Mouse (Mus musculus) kidney, adult 8-10 months (tissue): ENCODE measurements at regions not wholly inside any gene's neighbourhood (a gene's known extent, or its start where the extent isn't known, plus 50 kb on each side); places are given as distances from the start of the nearest gene placed in this dataset.

Experiments used
- DNase-seq, 2 experiments: peaks; one replicate each; pipeline ENCODE4 v3.0.0; 2022

DNA sequence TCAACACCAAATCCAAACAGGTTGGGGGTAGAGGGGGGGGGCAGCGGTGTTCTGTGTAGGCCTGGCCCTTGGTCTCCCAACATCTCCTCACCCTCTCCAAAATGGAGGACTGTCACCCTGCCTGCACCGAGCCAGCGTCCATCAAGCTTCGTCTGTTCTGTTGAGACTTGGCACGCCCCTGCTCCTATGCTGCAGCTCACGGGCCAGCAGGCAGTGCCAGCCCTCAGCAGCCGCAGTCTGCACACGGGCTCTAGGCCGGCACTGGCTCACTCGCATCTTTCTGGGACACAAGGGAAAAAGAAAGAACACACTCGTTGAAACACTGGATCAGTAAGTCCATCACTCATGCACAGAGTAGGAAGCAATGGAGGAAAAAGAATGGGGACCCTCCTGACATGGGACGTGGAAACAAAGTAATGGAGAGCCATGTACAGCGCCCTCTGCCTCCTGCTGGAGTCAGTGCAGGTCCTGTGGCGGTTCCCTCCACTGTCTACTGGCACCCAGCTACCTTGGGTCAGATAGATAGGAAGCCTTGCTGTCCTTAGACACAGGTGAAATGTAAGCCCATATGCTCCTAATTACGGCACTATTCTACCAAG is 109.0 kb upstream of the 1700016C15Rik start:
- no peak for DNase-seq

DNA sequence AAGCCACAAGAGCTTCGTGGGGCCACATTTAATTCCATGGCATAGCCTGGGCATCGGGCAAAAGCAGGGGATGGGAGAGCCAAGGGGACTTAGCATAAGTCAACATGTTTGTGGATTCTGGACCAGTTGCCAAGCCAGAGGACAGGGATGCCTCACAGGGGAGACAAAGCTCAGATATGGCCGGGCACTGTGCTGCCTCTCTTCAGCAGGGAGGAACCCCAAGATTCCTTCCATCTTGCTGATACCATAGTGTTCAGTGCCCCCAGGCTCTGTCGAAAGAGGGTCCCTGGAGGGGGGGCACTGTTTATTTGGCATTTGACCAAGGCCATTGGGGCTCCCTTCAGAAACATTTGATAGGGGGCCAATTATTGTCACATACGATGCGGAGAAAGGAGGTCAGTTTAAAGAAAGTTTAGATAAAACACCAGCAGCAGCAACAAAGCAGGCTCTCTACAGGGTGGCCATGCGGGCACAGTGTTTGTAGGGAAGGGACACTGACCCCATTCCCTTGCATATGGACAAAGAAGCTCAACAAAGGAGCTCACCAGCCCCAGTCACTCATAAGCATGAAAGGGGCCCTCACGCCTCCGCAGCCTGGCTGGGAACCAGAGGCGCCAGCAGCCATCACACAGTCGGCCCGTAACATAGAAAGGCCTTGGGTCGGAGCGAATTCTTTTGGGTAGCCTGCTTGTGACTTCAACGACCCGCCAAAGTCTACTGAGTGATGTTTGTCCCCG is 107.6 kb upstream of the 1700016C15Rik start:
- DNase-seq, result no peak

DNA sequence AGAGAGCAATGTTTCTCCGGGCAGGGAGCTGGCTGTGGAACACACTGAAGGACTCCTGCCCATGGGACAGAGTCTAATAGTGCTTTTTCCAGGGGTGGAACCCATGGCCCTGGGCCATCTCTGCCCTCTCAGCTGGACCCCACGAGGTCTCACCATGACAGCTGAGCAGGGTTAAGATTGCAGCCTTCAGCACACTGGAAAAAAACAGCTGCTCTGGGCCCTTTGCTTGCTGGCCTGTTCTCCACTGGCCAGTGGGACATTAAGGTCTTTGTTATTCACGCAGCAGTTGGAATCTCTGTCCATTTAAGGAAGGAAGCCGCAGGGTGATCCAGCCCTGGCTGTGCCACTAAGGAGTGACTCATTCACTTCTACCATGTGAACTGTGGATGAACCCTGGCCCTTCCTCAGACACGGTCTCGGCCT is 106.3 kb upstream of the 1700016C15Rik start:
- DNase-seq, result peak; percentile 79 to 80

DNA sequence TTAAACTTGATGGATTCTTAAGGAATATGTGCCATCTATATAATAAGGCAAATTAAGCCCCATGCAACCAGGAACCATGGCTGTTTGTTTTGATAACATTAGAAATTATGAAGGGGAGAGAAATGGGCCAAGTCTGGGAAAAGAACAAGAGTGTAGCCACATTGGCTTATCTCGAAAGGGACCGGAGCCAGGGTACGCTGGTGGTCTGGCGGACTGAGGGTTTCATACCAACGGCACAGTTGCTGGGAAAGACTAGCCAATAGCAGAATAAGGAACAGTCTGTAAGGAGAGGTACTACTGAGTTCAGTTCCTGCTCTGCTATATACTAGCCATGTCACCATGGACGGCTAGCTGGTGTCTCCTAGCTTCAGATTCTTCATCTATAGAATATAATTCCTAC is 105.9 kb upstream of the 1700016C15Rik start:
- no peak for DNase-seq

DNA sequence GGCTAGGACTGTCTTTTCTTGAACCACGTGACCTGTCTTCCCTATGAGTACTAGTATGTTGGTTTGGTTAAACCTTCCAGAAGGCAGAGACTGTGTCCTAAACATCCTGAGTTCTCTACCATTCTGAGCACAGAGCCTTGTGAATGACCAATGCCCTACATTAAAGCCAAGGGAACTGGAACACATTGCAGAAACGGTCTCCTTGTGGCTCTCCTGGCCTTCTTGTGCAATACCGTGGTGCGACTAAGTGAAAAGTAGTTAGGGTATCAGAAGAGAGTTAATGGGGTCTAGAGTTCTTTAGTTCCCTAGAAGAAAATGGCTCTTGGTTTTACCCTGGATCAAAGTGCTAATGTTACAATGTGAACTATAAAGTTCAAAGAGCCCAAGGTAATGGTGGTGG is 101.8 kb upstream of the 1700016C15Rik start:
- no peak for DNase-seq

DNA sequence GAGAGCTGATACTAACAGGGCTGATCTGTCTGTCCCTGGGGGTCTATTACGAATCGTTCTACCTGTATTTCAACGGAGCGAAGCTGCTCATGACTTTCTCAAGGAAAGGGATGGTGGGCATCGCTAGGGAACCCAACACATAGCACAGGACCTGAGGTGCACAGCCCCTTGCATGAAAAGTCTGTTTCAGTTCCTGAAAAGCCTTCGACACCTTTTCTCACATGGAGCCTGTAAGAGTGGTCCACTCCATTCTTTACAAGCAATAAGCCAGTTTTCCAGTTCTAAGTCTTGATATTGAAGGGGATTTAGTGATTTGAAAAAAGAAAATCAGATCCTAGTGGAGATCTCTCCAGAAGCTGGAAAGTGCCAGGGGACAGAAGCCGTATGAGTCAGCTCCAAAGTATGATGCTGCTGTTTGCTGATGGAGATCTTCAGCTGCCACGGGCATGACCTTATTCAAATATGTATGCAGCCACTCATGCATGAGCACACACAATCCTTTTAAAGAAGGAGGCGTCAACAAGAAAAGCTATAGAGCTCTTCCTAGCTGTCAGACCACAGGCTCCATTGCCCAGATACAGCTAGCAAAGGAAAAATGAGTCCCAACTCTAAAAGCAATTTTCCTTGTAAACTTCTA is 95.5 kb upstream of the 1700016C15Rik start:
- DNase-seq, result no peak

DNA sequence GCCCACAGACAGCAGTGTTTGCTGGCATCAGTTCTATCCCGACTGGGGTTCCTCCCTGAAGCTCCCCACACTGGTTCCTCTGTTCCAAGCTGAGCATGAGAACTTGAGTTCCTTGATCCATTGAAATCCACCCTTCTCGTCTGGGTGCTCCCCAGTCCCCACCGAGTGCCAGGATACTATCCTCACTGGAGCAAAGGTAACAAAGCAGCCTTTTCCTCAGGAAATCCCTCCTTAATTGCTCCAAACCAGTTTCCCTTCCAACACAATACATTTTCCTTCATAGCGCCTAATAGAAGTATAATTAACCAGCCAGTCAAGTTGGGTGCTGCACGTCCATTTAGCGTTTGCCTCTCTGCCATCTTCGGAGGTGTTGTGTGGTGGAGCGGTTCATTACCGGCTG is 92.6 kb upstream of the 1700016C15Rik start:
- DNase-seq, result no peak

DNA sequence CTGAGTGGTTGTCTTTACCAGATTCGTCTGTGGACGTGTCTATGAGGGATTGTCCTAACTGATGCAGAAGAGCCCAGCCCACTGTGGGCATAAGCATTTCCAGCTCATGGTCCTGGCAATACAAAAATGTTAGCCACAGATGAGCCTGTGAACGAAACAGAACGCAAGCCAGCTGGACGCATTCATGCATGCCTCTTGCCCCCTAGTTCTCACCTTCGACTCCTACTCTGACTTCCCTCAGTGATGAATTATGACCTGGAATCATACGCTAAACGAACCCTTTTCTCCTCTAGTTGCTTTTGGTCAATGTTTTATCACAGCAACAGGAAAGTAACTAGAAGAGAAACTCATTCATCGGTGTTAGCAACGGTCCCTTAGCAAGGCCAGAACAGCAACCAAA is 91.2 kb upstream of the 1700016C15Rik start:
- peak; percentile 27 to 44 for DNase-seq

DNA sequence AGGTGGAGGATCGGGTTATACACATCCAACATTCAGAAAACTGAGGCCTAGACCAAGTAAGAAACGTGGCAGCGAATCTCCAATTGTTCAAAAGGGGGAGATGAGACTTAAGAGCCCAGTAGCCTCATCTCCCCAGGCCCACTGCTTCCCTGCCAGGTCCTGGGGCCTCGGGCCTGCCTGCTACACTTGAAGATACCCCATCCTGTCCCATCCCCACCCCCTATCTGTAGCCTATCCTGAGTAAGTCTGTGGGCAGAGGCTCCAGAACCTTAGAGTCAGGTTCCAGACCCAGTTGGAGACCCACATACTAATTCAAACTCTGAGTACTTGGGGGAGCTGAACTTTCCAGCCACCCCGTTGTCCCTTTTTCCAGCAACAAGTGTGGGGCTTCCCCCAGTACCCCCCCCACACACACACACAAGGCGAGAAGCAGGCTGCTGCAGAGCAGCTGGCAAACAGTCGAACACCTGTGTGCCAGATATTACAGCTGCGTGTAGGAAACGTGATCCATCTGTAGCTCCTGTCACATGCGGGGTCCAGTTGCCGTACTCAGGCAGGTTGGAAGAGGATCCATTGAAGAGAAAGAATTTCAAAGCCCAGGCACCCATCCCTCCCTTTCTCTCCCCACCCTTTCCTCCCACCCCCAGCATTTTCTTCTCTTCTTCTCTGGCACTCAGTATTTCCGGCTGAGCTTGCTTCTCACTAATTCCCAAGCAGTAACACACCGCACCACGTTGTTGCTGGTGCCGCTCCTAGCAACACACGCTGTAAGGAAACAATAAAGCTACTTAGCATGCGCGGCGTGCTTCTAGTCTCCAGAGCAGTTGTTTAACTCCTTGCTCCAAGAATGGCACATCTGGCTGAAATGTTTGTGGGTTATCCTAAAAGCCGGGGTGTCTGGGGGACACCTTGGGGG is 89.4 kb upstream of the 1700016C15Rik start:
- DNase-seq, result no peak

DNA sequence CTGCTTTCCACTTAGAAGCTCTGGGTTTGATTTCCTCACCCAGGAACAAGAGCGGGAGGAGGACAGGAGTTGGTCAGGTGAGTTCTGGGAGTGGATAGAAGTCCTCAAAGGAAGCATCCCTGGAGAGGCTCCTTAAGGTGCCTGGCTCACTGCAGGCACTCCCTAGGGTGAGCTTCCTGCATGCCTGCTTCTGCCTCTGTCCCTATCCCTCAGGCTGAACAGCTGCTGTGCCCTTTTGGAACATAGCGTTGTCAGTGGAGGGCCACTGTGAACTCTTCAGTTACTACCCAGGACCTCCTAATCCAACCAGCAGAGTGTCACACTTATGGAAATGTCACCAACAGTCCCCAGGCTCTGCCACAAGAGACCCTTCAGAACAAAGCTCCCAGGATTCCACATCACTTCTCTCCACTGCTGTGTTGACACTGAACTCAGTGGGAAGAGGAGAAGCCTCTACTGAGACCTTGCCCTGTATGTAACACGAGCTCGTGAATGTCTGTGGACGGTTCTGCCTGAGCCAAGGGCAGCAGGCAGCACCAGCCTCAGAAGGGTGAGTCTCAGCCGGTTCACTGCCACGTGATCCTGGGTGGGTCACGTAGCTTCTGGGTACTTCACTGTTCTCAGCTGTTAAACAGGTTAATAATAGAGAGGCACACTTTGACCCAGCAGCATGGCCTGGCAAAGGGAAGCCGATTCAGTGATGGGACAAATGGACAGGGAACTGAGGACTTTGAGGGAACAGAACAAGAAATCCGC is 86.7 kb upstream of the 1700016C15Rik start:
- peak; percentile 82 to 86 for DNase-seq

DNA sequence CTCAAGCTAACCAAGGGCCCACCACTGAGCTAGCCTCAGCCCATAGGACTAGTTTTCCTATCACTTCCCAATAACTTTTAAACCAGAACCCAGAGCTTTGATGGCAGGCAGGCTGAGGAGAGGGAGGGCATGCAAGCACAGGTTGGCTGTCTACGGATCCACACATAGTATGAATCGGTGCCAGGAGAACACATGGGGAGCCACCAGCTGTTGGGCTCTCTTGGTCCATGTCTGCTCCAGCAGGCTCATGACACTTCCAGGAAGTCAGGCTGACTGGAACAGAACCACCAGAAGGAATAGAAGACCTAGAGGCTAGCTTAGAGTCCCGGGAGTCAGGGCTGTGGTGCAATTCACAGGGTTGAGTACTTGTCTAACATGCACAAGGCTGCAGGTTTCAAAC is 86.0 kb upstream of the 1700016C15Rik start:
- no peak for DNase-seq

DNA sequence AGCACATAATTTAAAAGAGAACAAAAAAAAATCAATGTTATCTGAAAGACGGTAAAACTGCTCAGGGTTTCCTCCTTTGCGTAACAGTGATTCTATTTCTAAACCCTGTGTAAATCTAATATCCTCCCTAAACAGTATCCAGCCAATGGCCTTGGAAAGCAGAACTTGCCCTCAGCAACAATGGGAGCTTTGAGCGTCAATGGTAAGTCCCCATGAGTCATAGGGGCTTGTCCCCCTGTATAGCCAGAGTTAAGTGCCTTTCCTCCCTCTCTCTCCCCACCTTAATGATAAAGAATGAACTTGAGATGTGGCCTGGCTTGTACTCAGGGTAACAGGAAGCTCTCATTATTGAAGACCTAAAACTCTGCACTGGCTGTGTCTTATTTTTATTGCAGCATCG is 85.4 kb upstream of the 1700016C15Rik start:
- DNase-seq, result no peak

DNA sequence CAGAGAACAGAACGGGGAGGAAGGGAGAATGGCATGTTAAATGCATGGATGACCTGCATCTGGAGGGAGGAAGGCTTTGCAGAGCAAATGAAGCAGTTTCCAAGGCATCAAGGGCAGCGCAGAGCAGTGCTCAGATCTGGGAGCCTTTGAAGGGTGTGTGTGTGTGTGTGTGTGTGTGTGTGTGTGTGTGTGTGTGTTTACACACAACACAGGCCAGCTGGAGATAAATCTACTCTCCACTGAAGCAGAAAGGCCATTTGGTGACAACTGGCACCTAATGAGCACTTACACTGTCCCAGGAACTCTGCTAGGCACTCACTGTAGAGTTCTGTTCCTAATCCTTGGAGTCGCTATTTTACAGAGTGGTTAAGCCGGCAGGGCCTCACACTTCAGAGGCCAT is 84.3 kb upstream of the 1700016C15Rik start:
- no peak for DNase-seq

DNA sequence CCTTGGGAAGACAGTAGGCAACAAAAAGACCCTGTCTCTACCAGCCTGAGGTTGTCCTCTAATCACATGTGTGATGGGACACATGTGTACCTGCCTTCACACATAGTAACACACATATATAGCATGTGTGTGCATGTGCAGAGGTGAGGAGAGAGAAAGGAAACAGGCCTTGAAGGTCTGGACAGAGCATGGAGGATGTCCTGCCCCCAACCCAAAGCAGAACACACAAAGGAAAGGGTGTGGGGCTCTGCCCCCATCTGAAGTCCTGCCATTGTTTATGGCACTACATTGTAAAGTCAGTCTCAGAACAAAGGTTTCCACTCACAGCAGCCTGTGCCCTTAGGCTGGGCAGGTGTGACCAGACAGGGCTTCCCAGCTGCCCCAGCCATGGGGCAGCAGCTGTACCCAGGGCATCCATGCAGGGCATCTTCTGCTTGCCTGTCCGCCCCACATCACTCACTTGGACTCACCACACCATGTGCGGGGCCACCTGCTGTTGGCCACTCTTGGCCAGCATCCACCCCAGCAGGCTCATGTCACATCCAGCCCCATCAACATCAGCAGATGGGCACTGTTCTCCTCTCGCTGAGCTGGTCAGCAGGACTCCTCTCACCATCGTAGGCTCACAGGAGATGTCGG is 83.6 kb upstream of the 1700016C15Rik start:
- DNase-seq, result no peak

DNA sequence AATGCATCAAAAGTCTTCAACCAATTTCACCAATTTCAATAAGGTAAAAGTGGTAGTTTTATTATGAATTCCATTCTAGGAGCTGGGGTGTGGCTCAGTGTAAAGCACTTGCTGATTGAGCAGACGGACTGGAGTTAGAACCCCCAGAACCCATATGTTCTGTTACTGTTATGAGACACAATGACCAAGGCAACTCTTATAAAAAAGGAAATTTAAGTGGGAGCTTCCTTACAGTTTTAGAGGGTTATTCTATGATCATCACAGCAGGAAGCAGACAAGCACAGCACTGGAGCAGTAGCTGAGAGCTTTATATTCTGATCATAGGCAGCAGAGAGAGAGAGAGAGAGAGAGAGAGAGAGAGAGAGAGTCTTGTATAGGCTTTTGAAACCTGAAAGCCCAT is 81.7 kb upstream of the 1700016C15Rik start:
- DNase-seq, result no peak

DNA sequence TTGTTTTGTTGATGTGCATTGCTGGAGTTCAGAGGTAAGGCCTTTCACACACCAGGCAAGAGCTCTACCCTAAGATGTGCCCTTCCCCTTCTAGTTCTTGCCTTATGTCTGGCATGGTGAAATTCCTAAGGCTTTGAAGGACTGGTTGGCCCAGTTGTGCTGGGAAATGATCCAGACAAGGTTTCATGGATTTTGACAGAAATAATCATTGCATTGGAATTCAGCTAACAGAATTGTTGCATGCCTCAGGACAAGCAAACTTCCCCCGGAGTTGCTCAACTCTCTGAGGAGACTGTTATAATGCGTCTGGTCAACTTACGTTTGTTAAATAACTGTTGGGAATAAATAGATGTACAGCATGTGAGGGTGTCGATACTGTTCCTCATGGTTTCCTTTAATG is 80.6 kb upstream of the 1700016C15Rik start:
- no peak for DNase-seq

DNA sequence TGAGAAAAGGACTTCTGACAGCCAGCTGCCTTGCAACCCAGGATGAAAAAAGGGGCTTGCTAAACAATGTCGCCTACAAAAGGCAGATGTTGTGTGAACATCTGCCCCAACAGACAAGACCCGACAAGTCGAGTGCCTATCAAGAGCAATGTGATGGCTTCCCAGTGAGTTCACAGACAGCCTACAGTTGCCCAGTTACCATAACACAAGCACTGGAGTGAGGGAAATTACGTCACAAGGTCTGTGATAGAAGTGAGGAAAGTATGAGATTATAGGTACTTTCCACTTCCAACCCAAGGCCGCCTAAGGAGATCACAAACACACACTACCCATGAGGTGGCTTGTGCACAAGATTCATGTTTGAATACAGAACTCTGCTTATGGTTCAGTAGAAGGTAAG is 78.4 kb upstream of the 1700016C15Rik start:
- no peak for DNase-seq

DNA sequence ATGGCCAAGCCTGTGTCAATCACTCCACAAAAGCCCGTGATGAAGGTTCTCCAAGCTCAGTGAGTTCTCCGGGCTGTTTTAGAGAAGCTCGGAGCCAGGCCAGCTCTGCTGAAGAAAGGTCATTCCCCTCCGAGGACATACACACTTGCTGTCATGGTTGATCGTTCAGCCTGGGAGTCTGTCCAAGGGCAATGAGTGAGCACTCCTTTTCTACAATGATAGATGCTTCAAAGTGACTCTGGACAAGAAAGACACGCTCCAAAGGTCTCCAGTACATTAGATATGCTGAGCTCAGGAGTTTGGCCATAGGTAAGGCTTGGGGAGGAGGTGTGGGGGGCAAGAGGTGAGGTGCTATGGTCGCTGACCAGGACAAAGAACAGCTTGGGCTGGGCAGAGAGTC is 66.5 kb upstream of the 1700016C15Rik start:
- DNase-seq, result peak; percentile 75 to 76

DNA sequence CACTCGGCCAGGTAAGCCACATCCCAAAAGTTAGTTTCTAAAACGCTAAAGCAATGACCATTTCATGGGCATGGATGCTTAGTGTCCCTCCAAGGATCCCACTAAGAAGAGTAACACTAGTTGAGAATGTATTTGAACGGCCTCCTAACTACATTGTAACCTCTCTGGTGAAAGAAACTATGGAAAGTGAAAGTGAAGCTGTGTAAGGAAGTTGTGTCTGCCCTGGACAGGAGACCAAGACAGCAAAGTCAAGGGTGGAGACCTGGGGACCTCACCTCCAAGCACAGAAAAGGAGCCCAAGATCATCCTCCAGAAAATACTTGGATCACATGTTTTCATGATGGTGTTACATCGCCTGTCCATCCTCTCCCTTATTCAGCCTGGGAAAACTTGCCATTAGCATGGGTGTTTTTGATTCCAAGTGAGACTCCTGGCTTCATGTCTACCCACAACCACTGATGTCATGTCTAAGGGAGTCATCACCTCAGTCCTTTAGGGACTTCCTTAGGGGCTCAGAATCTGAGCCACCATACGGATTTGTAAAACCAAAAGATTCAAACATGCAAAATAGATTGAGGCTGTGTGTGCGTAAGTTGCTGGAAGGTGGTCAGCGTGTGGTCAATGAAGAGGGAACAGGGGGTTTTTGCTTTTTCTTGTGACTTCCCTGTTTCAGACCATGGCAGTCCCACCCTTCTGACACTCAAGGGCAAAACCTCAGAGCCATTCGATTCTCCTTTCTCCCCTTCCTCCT is 62.4 kb upstream of the 1700016C15Rik start:
- DNase-seq, result no peak

DNA sequence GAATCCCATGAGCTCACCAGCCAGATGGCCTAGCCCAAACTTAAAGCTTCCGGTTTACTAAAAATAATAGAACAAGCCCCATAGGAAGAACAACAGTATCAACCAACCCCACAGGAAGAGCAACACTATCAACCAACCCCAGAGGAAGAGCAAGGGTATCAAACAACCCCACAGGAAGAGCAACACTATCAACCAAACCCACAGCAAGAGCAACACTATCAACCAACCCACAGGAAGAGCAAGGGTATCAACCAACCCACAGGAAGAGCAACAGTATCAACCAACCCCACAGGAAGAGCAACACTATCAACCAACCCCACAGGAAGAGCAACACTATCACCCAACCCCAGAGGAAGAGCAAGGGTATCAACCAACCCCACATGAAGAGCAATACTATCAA is 59.0 kb upstream of the 1700016C15Rik start:
- no peak for DNase-seq

DNA sequence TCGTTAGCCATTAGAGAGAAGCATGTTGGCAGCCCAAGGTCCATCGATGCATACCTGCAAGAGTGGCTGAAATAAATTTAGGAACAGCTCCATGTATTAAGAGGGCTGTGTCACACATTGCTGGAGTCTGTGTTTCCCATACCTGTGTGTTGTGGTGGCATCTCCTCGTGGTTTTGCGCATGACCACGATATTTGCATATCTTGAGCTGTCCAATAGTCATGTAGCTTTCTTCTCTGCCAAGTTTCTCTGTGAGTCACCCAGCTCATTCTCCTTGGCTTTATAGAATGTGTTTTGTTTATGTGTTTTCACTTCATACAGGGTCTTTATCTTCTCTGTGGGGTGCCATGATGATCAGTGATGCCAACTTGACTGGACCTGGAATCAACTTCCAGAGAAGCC is 53.0 kb upstream of the 1700016C15Rik start:
- DNase-seq, result no peak
